Mouse (Mus musculus) embryonic facial prominence, embryonic 11.5 days (tissue): ENCODE data around the gene Cdc20b. TPM values are rescaled to one million over a fixed set of nuclear protein-coding genes. Genes with fewer than 3 reads are reported as not detected.

Source experiments
- ATAC-seq: fragments of 200-750 bp; cut with Nextera tagmentation; replicated peaks from 2 replicates; pipeline ENCODE4 v1.8.0; 2017; ENCODE audit warnings: low read depth; ENCODE audit not compliant: insufficient number of reproducible peaks, low FRiP score, low TSS enrichment
- DNase-seq: peaks from one replicate; pipeline ENCODE4 v3.0.0-alpha.2; 2015; ENCODE audit warnings: low spot score
- H3K27ac ChIP-seq: fragments of 300-500 bp; sonication (generic); replicated peaks from 2 replicates; pipeline ENCODE4 v1.5.1; 2014; ENCODE audit warnings: mild to moderate bottlenecking, low read depth, low read length, control low read depth
- H3K27me3 ChIP-seq: fragments of 300-500 bp; sonication (generic); 2 replicates; pipeline ENCODE4 v1.6.1; 2014; ENCODE audit warnings: mild to moderate bottlenecking, low read length, moderate library complexity, mixed read lengths; ENCODE audit not compliant: control insufficient read depth, insufficient read depth
- H3K36me3 ChIP-seq: fragments of 300-500 bp; sonication (generic); replicated peaks from 2 replicates; pipeline ENCODE4 v1.6.1; 2014; ENCODE audit warnings: low read depth, mild to moderate bottlenecking, low read length, moderate library complexity, mixed read lengths; ENCODE audit not compliant: control insufficient read depth, insufficient read depth
- H3K4me1 ChIP-seq: fragments of 300-500 bp; sonication (generic); 2 replicates; pipeline ENCODE4 v1.6.1; 2014; ENCODE audit warnings: low read length, mixed read lengths; ENCODE audit not compliant: control insufficient read depth, insufficient read depth
- H3K4me2 ChIP-seq: fragments of 300-500 bp; sonication (generic); 2 replicates; pipeline ENCODE4 v1.6.1; 2014; ENCODE audit warnings: low read depth, mild to moderate bottlenecking, control low read depth, low read length, moderate library complexity
- H3K4me3 ChIP-seq: fragments of 300-500 bp; sonication (generic); 2 replicates; pipeline ENCODE4 v1.5.1; 2014; ENCODE audit warnings: low read depth, low read length, control low read depth
- H3K9ac ChIP-seq: fragments of 300-500 bp; sonication (generic); replicated peaks from 2 replicates; pipeline ENCODE4 v1.6.1; 2014; ENCODE audit warnings: mild to moderate bottlenecking, control low read depth, low read length
- H3K9me3 ChIP-seq: fragments of 300-500 bp; sonication (generic); replicated peaks from 2 replicates; pipeline ENCODE4 v1.6.1; 2016; ENCODE audit warnings: mild to moderate bottlenecking, low read length, inconsistent platforms, mixed read lengths; ENCODE audit not compliant: control insufficient read depth
- WGBS: fragments of 180-500 bp; shearing (Covaris S2); extraction: QIAGEN DNeasy Blood & Tissue Kit; methylation state at CpG from one replicate; pipeline ENCODE4 v1.1.7; 2014; 5-methylcytosine and 5-hydroxymethylcytosine counted together
- polyA plus RNA-seq: library from polyadenylated mRNA; unstranded; fragments of >200 nt; fragmentation: Nextera tagmentation; extraction: Ambion mirVana; gene quantifications from 2 replicates; pipeline ENCODE4 v1.2.1, GENCODE M21; 2014

Gene Cdc20b
- polyA plus RNA-seq, 1 experiment from 2014 or later, result not detected

GRCm38 (mm10) chr13:112990346-112990745 lies 44.6 kb upstream of the Cdc20b start:
- no peak for DNase-seq
- no peaks in the 10 kb centered on the region for H3K36me3 ChIP-seq
- peaks cover 13% of the 10 kb centered on the region for H3K4me1 ChIP-seq

GRCm38 (mm10) chr13:112993531-112994152 lies 41.3 kb upstream of the Cdc20b start, which contains the start of gene Mcidas:
Gene Mcidas, plus strand, starts transcription at chr13:112993845.
- no peaks in the 10 kb centered on the region for H3K36me3 ChIP-seq
- H3K27ac ChIP-seq, result no peak within 1 kb of the TSS
- H3K9me3 ChIP-seq, result no peaks in the 10 kb centered on the region
- H3K4me3 ChIP-seq, result peak within 1 kb of the TSS; percentile 36
- under 1% methylated on average over 56 of the region's 63 CpGs for WGBS
- no peak within 1 kb of the TSS; the same call in 1 of the 2 replicates for H3K9ac ChIP-seq
- ATAC-seq, result peak; percentile 29; the same call in 1 of the 2 replicates
- H3K4me2 ChIP-seq, result peak within 1 kb of the TSS; percentile 79
- H3K4me1 ChIP-seq, result peaks cover 9% of the 10 kb centered on the region
- H3K27me3 ChIP-seq, result peaks cover 88% of the 10 kb centered on the region
- peak; percentile 23 for DNase-seq

More at GRCm38 (mm10) chr13:112990346-112990745, 44.6 kb upstream of the Cdc20b start:
- no peak for ATAC-seq
- Histone ChIP-seq H3K4me3 (no peak overlapping the region), H3K9me3 (no peaks in the 10 kb centered on the region), H3K9ac (no peak overlapping the region), H3K4me2 (no peak overlapping the region), H3K27ac (no peak overlapping the region), H3K27me3 (peaks cover 83% of the 10 kb centered on the region)
- 6% methylated on average over 4 of the region's 4 CpGs for WGBS

GRCm38 (mm10) chr13:112994191-112994590 lies 40.7 kb upstream of the Cdc20b start:
- ATAC-seq (peak; percentile 65), DNase-seq (peak; percentile 72)
- peaks cover 86% of the 10 kb centered on the region for H3K27me3 ChIP-seq
- H3K9ac ChIP-seq, result no peak overlapping the region; the same call in 1 of the 2 replicates
- H3K4me1 ChIP-seq, result peaks cover 9% of the 10 kb centered on the region
- peak overlapping the region; percentile 36 for H3K4me3 ChIP-seq
- whole genome bisulfite sequencing, result under 1% methylated on average over 25 of the region's 25 CpGs
- H3K4me2 ChIP-seq, result peak overlapping the region; percentile 79
- no peaks in the 10 kb centered on the region for H3K9me3 ChIP-seq
- H3K36me3 ChIP-seq, result no peaks in the 10 kb centered on the region
- H3K27ac ChIP-seq, result no peak overlapping the region

- H3K9me3 ChIP-seq, result no peaks in the 10 kb centered on the region
- 56% methylated on average over 4 of the region's 4 CpGs for WGBS
- peaks cover 9% of the 10 kb centered on the region for H3K4me1 ChIP-seq
- no peak overlapping the region for H3K9ac ChIP-seq
- no peak overlapping the region for H3K4me3 ChIP-seq
- peaks cover 68% of the 10 kb centered on the region for H3K27me3 ChIP-seq
- no peak for ATAC-seq
- no peak overlapping the region for H3K27ac ChIP-seq
- no peak overlapping the region for H3K4me2 ChIP-seq
- no peaks in the 10 kb centered on the region for H3K36me3 ChIP-seq
- DNase-seq, result no peak
Observed at GRCm38 (mm10) chr13:112996407-112996806, 38.5 kb upstream of the Cdc20b start.

GRCm38 (mm10) chr13:112997369-112997768 lies 37.5 kb upstream of the Cdc20b start:
- DNase-seq (no peak), ATAC-seq (no peak)
- Histone ChIP-seq H3K4me1 (peaks cover 9% of the 10 kb centered on the region), H3K9me3 (no peaks in the 10 kb centered on the region), H3K4me3 (no peak overlapping the region), H3K27ac (no peak overlapping the region), H3K9ac (no peak overlapping the region), H3K36me3 (no peaks in the 10 kb centered on the region), H3K27me3 (peaks cover 64% of the 10 kb centered on the region), H3K4me2 (no peak overlapping the region)
- 71% methylated on average over 6 of the region's 6 CpGs for WGBS

- Histone ChIP-seq H3K27ac (no peak overlapping the region), H3K9ac (peak overlapping the region; percentile 52), H3K4me1 (peaks cover 6% of the 10 kb centered on the region), H3K36me3 (no peaks in the 10 kb centered on the region), H3K4me2 (peak overlapping the region; percentile 85), H3K27me3 (peaks cover 53% of the 10 kb centered on the region), H3K9me3 (no peaks in the 10 kb centered on the region), H3K4me3 (peak overlapping the region; percentile 39)
- ATAC-seq, result no peak
- under 1% methylated on average over 46 of the region's 46 CpGs for WGBS
- DNase-seq, result peak; percentile 52
Observed at GRCm38 (mm10) chr13:112998427-112999201, 36.3 kb upstream of the Cdc20b start.

GRCm38 (mm10) chr13:113000090-113000489 lies 34.8 kb upstream of the Cdc20b start:
- H3K36me3 ChIP-seq, result no peaks in the 10 kb centered on the region
- 78% methylated on average over 3 of the region's 3 CpGs for WGBS

More at GRCm38 (mm10) chr13:113000090-113000489, 34.8 kb upstream of the Cdc20b start:
- no peak for ATAC-seq
- Histone ChIP-seq H3K27me3 (peaks cover 39% of the 10 kb centered on the region), H3K9me3 (no peaks in the 10 kb centered on the region), H3K4me2 (no peak overlapping the region), H3K4me1 (no peaks in the 10 kb centered on the region; the same call in 1 of the 2 replicates), H3K27ac (no peak overlapping the region), H3K9ac (no peak overlapping the region), H3K4me3 (no peak overlapping the region)
- DNase-seq, result no peak
